Mouse (Mus musculus) embryonic facial prominence, embryonic 12.5 days (tissue): ENCODE measurements around the gene Sez6l. TPM values are rescaled to one million over a fixed set of nuclear protein-coding genes. Genes with fewer than 3 reads are reported as not detected.
A peak's percentile ranks its signal among the peaks of the same experiment; 100 is the strongest.

ENCODE experiments used
- ATAC-seq: fragments of 200-750 bp; cut with Nextera tagmentation; 2 replicates; pipeline ENCODE4 v1.8.0; 2017; ENCODE audit not compliant: insufficient number of reproducible peaks, insufficient read depth, low FRiP score, low TSS enrichment
- H3K27ac ChIP-seq: fragments of 300-500 bp; sonication (generic); 2 replicates; pipeline ENCODE4 v1.5.1; 2016; ENCODE audit warnings: mild to moderate bottlenecking
- H3K27me3 ChIP-seq: fragments of 300-500 bp; sonication (generic); 2 replicates; pipeline ENCODE4 v1.6.1; 2016; ENCODE audit warnings: mild to moderate bottlenecking, moderate library complexity
- H3K36me3 ChIP-seq: fragments of 300-500 bp; sonication (generic); 2 replicates; pipeline ENCODE4 v1.6.1; 2016; ENCODE audit warnings: mild to moderate bottlenecking
- H3K4me1 ChIP-seq: fragments of 300-500 bp; sonication (generic); 2 replicates; pipeline ENCODE4 v1.6.1; 2016
- H3K4me2 ChIP-seq: fragments of 300-500 bp; sonication (generic); replicated peaks from 2 replicates; pipeline ENCODE4 v1.6.1; 2016; ENCODE audit warnings: mild to moderate bottlenecking, moderate library complexity
- H3K4me3 ChIP-seq: fragments of 300-500 bp; sonication (generic); 2 replicates; pipeline ENCODE4 v1.5.1; 2016; ENCODE audit warnings: mild to moderate bottlenecking
- H3K9ac ChIP-seq: fragments of 300-500 bp; sonication (generic); 2 replicates; pipeline ENCODE4 v1.6.1; 2016; ENCODE audit warnings: mild to moderate bottlenecking, moderate library complexity
- H3K9me3 ChIP-seq: fragments of 300-500 bp; sonication (generic); 2 replicates; pipeline ENCODE4 v1.6.1; 2016; ENCODE audit warnings: mild to moderate bottlenecking, moderate library complexity
- WGBS: fragments of 180-500 bp; shearing (Covaris S2); methylation state at CpG from one replicate; pipeline ENCODE4 v1.1.7; 2016; 5-methylcytosine and 5-hydroxymethylcytosine counted together
- polyA plus RNA-seq: library from polyadenylated mRNA; unstranded; fragments of >200 nt; fragmentation: Nextera tagmentation; extraction: Ambion mirVana; gene quantifications from 2 replicates; pipeline ENCODE4 v1.2.1, GENCODE M21; 2016

Gene Sez6l
- polyA plus RNA-seq, 1 experiment from 2014 or later = 0.77 TPM

- Histone ChIP-seq H3K4me3 (0 out of 2 replicates have a peak overlapping the region, but pooled peaks have one; percentile 40), H3K9me3 (no peaks in the 10 kb centered on the region), H3K36me3 (no peaks in the 10 kb centered on the region), H3K27ac (no peak overlapping the region), H3K27me3 (peaks cover 68% of the 10 kb centered on the region), H3K9ac (no peak overlapping the region), H3K4me2 (peak overlapping the region; percentile 60), H3K4me1 (peaks cover 16% of the 10 kb centered on the region)
- WGBS = 4% methylated on average over 10 of the region's 10 CpGs
- ATAC-seq = no peak
These were observed 765 bp upstream of the Sez6l start for GRCm38 (mm10) chr5:112577750-112578149.

GRCm38 (mm10) chr5:112576361-112576992, 508 bp downstream of the Sez6l start:
- peak overlapping the region; percentile 40 for H3K4me3 ChIP-seq
- WGBS = under 1% methylated on average over 48 of the region's 48 CpGs
- no peaks in the 10 kb centered on the region for H3K9me3 ChIP-seq
- H3K4me1 ChIP-seq = peaks cover 16% of the 10 kb centered on the region
- peaks cover 63% of the 10 kb centered on the region for H3K27me3 ChIP-seq
- peak overlapping the region; percentile 60 for H3K4me2 ChIP-seq
- no peaks in the 10 kb centered on the region for H3K36me3 ChIP-seq
- ATAC-seq = no peak
- no peak overlapping the region for H3K27ac ChIP-seq
- peak overlapping the region; percentile 38 for H3K9ac ChIP-seq

- H3K4me1 ChIP-seq = peaks cover 16% of the 10 kb centered on the region
- no peak overlapping the region for H3K27ac ChIP-seq
- ATAC-seq = no peak
- WGBS = 7% methylated on average over 12 of the region's 12 CpGs
- no peaks in the 10 kb centered on the region for H3K36me3 ChIP-seq
- H3K9me3 ChIP-seq = no peaks in the 10 kb centered on the region
- no peak overlapping the region for H3K4me2 ChIP-seq
- peaks cover 61% of the 10 kb centered on the region for H3K27me3 ChIP-seq
- no peak overlapping the region for H3K9ac ChIP-seq
- no peak overlapping the region for H3K4me3 ChIP-seq
These were observed 1.7 kb downstream of the Sez6l start for GRCm38 (mm10) chr5:112575151-112575915.

GRCm38 (mm10) chr5:112573916-112574315, 3.1 kb downstream of the Sez6l start:
- Histone ChIP-seq H3K27ac (no peak overlapping the region), H3K4me3 (no peak overlapping the region), H3K4me2 (no peak overlapping the region), H3K36me3 (no peaks in the 10 kb centered on the region), H3K4me1 (peaks cover 16% of the 10 kb centered on the region), H3K9me3 (no peaks in the 10 kb centered on the region), H3K27me3 (peaks cover 53% of the 10 kb centered on the region), H3K9ac (no peak overlapping the region)
- 10% methylated on average over 8 of the region's 8 CpGs for WGBS
- ATAC-seq = no peak

- Histone ChIP-seq H3K27ac (no peak overlapping the region), H3K4me2 (no peak overlapping the region), H3K36me3 (no peaks in the 10 kb centered on the region), H3K27me3 (peaks cover 36% of the 10 kb centered on the region), H3K9ac (no peak overlapping the region), H3K4me3 (no peak overlapping the region), H3K4me1 (peaks cover 8% of the 10 kb centered on the region), H3K9me3 (no peaks in the 10 kb centered on the region)
- no peak for ATAC-seq
- WGBS = 46% methylated on average over 2 of the region's 2 CpGs
These were observed 4.8 kb downstream of the Sez6l start for GRCm38 (mm10) chr5:112572217-112572616.

GRCm38 (mm10) chr5:112565489-112565888, 11.5 kb downstream of the Sez6l start:
- H3K9me3 ChIP-seq = no peaks in the 10 kb centered on the region
- WGBS = 55% methylated on average over 8 of the region's 8 CpGs
- no peaks in the 10 kb centered on the region; the same call in 1 of the 2 replicates for H3K4me1 ChIP-seq
- no peak overlapping the region for H3K9ac ChIP-seq
- no peak overlapping the region for H3K4me3 ChIP-seq
- H3K36me3 ChIP-seq = no peaks in the 10 kb centered on the region
- no peak overlapping the region for H3K27ac ChIP-seq
- ATAC-seq = no peak
- no peak overlapping the region for H3K4me2 ChIP-seq
- H3K27me3 ChIP-seq = peaks cover 6% of the 10 kb centered on the region; the same call in 1 of the 2 replicates

- H3K27me3 ChIP-seq = peaks cover 6% of the 10 kb centered on the region; the same call in 1 of the 2 replicates
- H3K4me3 ChIP-seq = no peak overlapping the region
- H3K9ac ChIP-seq = no peak overlapping the region
- no peaks in the 10 kb centered on the region; the same call in 1 of the 2 replicates for H3K4me1 ChIP-seq
- no peaks in the 10 kb centered on the region for H3K9me3 ChIP-seq
- 89% methylated on average over 17 of the region's 17 CpGs for WGBS
- H3K4me2 ChIP-seq = no peak overlapping the region
- no peaks in the 10 kb centered on the region for H3K36me3 ChIP-seq
- ATAC-seq = no peak
- H3K27ac ChIP-seq = no peak overlapping the region
These were observed 11.9 kb downstream of the Sez6l start for GRCm38 (mm10) chr5:112565083-112565482.

GRCm38 (mm10) chr5:112560869-112561499, 16.0 kb downstream of the Sez6l start:
- Histone ChIP-seq H3K4me3 (no peak overlapping the region), H3K36me3 (no peaks in the 10 kb centered on the region), H3K4me1 (no peaks in the 10 kb centered on the region; the same call in 1 of the 2 replicates), H3K4me2 (no peak overlapping the region), H3K9me3 (no peaks in the 10 kb centered on the region), H3K27ac (no peak overlapping the region), H3K9ac (no peak overlapping the region), H3K27me3 (peaks cover 6% of the 10 kb centered on the region; the same call in 1 of the 2 replicates)
- WGBS = 47% methylated on average over 15 of the region's 15 CpGs
- no peak for ATAC-seq

GRCm38 (mm10) chr5:112560139-112560538, 16.8 kb downstream of the Sez6l start:
- Histone ChIP-seq H3K4me3 (no peak overlapping the region), H3K9me3 (no peaks in the 10 kb centered on the region), H3K27ac (no peak overlapping the region), H3K4me2 (no peak overlapping the region), H3K36me3 (no peaks in the 10 kb centered on the region), H3K4me1 (no peaks in the 10 kb centered on the region; the same call in 1 of the 2 replicates), H3K9ac (no peak overlapping the region), H3K27me3 (peaks cover 6% of the 10 kb centered on the region; the same call in 1 of the 2 replicates)
- 75% methylated on average over 16 of the region's 16 CpGs for WGBS
- no peak for ATAC-seq

- no peaks in the 10 kb centered on the region; the same call in 1 of the 2 replicates for H3K4me1 ChIP-seq
- no peak overlapping the region for H3K4me3 ChIP-seq
- no peak overlapping the region for H3K4me2 ChIP-seq
- no peaks in the 10 kb centered on the region for H3K9me3 ChIP-seq
- H3K9ac ChIP-seq = no peak overlapping the region
- peaks cover 2% of the 10 kb centered on the region; the same call in 1 of the 2 replicates for H3K27me3 ChIP-seq
- H3K36me3 ChIP-seq = no peaks in the 10 kb centered on the region
- H3K27ac ChIP-seq = no peak overlapping the region
- WGBS = 78% methylated on average over 4 of the region's 4 CpGs
- ATAC-seq = no peak
These were observed 19.6 kb downstream of the Sez6l start for GRCm38 (mm10) chr5:112557396-112557795.

GRCm38 (mm10) chr5:112556640-112557039, 20.3 kb downstream of the Sez6l start:
- H3K4me2 ChIP-seq = no peak overlapping the region
- H3K4me3 ChIP-seq = no peak overlapping the region
- H3K27me3 ChIP-seq = no peaks in the 10 kb centered on the region
- H3K9me3 ChIP-seq = no peaks in the 10 kb centered on the region
- H3K9ac ChIP-seq = no peak overlapping the region
- no peaks in the 10 kb centered on the region; the same call in 1 of the 2 replicates for H3K4me1 ChIP-seq
- no peak overlapping the region for H3K27ac ChIP-seq
- ATAC-seq = no peak
- no peaks in the 10 kb centered on the region for H3K36me3 ChIP-seq
- WGBS = 79% methylated on average over 3 of the region's 3 CpGs
